Mouse (Mus musculus) lung, postnatal 4 days (tissue): ENCODE measurements at regions not wholly inside any gene's neighbourhood (a gene's known extent, or its start where the extent isn't known, plus 50 kb on each side); places are given as distances from the start of the nearest gene placed in this dataset.

Source experiments
- DNase-seq, 2 experiments: peaks; one replicate each; pipeline ENCODE4 v3.0.0; 2021

DNA sequence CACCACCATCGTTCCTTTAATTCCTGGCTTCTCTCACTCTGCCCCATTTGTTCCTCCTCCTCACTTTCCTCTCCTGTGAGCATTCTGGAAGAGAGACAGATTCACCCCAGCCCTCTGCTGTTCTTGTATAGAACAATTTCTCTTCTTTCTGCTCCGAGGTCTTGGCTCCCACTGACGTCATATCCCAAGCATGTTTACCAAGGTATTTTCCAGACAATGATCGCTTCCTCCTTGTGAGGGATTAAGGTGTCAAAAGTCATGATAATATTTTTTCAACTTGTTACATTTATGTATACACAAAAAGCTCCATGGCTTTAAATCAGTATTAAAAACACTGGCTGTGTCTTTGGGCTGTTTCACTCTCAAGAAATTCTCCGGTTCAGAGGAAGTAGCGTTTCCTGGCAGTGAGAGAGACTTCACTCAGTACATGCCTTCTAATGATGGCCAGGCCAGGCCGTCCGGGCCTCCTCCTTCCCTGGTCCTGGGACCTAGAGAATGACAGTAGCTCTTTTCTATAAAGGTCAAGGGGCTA is 142.4 kb upstream of the Spdl1 start:
- peak; percentile 22 to 39 for DNase-seq

DNA sequence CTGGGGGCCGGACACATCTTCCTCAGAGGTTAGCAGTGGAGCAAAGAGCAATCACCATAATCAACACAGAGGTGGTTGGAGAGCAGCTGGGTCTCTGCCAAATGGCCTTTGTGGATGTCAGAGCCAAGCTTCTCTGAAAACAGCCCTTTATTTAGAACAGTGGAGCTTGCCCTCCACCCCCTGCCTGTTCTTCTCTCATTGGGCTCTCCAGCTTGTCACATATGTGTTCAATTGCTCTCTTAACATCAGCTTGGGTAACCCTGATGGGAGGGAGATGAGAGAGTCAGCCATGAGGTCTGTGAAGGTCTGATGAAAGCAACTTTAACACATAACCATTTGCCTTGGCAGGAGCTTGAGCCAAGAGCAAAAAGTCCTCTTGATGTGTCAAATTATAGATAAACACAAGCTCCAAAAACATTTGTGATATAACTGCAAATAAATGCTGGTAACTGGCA is 140.1 kb upstream of the Spdl1 start:
- DNase-seq: peak; percentile 56 to 82

DNA sequence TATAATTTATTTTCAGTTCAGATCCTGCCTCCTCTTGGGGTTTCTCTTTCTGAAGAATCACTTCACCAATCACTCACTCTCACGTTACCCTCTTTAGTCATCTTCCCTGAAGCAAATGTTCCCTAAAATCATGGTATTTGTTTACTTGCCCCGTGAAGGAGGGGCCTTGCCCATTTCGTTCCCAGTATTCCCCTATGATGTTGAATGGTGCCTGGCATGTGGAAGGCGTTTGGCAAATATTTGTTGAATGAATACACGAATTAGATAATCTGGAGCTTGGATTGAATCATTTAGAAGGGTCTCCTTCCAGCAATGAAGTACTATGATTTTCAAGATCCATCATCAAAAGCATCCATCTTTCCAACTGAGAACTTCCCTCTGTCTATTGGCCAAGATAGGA is 139.6 kb upstream of the Spdl1 start:
- DNase-seq: no peak

DNA sequence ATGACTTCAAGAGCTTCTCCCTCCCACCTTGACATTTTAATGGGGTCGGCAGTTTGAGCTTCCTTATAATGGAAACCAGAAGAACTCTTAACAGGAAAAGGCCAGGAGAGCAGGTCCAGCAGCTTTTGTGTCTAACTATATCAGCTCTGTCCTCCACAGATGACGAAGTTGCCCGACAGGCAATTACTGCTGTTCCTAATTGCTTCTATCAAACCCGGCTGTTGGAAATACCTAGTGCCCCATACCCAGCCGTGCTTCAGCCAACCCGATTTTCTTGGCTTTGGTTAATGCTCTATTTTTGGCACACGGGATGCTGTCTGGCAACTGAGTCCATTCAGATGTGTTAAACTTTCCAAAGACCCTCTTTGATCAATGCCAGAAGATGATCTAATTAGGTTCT is 125.8 kb upstream of the Spdl1 start:
- DNase-seq: no peak

DNA sequence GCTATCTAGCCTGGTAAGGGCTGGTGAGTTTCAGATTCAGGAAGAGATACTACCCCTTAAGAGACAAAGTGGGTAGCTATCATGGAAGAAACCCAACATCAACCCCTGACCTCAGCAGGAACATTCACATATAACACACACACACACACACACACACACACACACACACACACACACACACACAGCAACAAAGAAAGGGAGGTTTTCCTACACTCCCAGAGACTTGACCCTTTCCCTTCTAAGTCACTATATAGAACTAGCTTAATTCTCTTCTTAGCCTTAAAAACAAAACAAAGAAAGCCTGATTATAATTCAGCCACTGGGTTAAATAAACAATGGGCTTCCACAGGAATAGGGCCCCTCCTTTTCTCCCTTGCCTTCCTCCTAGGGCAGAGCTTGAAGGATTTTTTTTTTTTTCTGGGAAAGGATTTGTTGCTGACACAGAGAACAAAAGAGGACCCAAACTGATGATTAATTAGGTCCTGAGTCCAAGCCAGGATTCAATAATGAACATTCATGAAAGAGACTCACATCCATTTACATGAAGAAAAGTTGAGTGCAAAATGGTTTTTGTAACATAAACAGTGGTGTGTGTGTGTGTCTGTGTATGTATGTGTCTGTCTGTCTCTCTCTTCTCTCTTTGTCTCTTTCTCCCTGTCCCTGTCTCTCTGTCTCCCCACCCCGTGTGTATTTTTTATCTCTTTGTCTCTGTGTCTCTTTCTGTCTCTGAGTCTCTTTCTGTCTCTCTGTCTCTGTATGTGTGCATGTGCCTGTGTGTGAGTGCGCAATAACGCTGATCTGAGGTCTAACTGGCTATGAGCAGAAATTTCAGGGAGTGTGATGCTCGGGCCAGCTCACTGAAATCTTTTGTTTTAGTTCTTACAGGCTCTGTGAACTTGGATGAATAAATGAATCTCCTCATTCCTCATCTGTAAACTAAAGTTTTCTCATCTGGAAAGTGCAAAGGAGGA is 108.3 kb upstream of the Spdl1 start:
- DNase-seq: no peak

DNA sequence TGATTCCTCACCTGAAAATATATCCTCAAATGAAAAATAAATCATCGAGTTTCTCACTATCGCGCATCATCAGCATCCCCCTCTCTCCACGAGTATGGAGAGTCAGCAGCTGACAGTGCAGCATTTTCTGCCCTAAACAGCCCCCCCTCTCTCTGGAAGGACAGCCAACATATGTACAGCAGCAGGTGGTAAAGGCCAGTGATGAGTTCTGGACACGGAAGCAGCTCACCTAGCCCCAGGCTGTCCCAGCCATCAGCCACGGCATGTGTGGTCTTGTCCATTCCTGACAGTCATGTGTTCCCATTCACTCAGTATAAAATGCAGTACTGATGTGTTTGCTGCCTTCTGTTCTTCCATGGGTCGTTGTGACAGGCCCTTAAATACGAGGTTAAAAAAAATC is 106.7 kb upstream of the Spdl1 start:
- no peak for DNase-seq

DNA sequence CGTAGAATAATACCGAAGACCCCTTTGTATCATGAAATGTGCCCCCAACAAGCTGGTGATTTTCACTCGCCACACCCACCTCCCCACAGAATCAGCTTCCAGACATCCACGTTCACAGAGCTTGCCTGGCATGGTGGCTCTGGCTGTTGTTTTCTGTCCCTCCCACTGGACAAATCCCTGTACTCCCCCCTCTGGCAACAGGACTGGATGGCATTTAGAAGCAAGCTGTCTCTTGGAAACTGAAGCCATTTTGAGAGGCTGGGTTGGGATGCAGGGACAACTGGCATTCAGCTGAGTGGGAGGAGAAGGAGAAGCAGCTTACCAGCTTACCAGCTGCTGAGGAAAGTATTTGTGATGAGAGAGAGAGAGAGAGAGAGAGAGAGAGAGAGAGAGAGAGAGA is 105.6 kb upstream of the Spdl1 start:
- no peak for DNase-seq

DNA sequence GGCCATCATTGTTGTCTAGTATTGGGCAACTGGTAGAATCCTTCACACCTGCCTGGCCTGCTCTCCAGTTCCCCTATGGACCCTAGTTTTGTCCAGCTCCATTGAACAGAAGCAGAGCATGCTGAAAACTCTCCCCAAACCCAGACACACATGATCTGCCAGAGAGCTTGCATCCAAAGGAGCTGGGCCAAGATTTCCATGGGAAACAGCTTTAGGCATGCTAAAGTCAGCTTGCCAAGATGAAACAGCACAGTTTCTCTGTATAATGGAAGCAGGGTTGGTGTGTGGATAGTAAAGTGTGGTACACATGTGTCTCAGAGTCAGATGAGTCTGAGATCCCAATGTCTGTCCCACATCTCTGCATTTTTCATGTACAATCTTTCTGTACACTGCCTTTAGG is 98.8 kb upstream of the Spdl1 start:
- no peak for DNase-seq

DNA sequence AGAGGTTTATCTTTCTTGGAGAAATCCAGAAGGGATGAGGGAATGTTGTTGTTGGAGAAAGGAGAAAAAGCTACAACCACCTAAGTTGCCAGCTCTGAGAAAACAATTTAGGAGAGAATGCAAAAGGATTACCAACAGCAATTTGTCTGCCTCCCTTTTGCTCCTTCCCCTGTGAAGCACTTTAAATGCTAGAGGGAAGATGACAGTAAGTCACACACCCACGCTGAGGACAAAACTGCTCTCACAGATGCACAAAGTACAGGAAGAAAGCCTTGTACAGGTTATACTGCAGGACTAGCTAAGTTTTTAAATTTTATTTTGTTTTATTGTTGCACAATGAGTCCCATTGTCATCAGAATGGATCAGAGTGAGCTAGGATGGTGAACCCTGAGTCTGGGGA is 83.7 kb upstream of the Spdl1 start:
- DNase-seq: no peak

DNA sequence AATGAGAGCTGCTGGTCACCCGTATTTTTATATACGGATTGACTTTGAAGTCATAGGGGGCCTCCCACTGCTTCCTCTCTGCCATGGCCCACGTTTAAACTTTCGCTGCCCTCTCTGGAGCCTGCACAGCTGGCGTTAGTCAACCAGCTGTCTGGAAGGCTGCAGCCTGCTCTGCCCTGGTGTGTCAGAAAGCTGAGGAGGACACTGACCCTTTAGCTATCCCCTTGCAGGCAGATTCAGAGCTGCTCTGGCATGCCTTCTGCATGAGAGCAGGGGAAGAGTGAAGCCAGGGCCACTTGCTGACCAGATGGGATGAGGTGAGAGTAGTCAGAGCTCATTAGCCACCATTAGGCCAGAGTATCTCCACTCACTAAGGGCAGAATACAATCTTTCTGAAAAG is 76.4 kb upstream of the Spdl1 start:
- peak; percentile 15 to 62 for DNase-seq

DNA sequence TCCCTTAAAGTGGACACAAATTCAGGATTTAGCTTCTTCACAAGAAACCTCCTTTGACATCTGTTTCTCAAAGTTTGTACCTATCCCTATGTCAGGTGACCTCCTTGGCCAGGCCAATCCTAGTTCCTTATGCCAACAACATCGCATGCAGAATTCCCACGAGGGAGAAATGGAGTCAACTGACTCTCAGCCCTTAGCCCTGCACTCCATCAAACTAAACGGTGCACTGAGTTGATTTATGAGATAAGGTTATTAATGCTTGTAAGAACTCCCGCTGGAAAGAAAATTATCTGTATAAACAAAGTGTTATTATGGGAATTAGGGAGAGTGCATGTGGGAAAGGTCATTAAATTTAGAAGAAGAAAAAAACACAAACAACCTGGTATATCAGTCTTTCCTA is 70.8 kb upstream of the Spdl1 start:
- DNase-seq: no peak

DNA sequence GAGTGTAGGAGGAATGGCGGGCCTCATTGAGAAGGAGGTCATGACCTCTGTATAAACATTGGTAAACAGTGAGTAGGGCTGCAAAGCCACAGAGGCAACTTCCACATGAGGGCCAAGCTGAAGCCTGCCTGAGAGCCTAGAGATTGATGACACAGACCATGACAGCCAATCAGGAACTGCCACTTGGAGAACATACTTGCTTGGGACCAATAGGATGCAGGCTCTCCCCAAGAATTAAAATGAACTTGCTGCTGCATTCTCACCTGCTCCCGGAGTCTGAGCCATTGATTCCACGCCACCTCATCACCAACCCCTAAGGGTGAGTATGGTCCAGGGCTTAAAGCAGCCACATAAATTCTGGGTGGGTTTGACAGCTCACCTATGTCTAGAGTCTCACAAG is 66.0 kb upstream of the Spdl1 start:
- DNase-seq: peak; percentile 32 to 48

DNA sequence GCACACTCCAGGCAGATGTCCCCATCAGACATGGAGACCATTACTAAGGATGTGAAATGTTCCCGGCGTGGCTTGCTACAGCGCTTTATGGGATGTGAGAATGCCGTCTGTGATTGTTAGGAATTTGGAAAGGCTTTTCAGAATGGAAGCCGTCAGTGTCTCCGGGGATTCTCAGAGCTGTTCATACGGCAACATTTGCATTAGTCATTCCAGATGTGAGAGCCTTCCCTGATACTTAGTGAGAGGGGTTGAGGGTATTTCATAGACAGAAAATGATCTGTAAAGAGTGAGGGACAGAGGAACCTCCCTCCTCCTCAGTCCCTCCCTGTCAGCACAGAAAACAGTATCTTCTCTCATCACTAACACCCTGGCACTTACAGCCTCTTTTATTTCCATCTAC is 62.2 kb upstream of the Spdl1 start:
- DNase-seq: no peak

DNA sequence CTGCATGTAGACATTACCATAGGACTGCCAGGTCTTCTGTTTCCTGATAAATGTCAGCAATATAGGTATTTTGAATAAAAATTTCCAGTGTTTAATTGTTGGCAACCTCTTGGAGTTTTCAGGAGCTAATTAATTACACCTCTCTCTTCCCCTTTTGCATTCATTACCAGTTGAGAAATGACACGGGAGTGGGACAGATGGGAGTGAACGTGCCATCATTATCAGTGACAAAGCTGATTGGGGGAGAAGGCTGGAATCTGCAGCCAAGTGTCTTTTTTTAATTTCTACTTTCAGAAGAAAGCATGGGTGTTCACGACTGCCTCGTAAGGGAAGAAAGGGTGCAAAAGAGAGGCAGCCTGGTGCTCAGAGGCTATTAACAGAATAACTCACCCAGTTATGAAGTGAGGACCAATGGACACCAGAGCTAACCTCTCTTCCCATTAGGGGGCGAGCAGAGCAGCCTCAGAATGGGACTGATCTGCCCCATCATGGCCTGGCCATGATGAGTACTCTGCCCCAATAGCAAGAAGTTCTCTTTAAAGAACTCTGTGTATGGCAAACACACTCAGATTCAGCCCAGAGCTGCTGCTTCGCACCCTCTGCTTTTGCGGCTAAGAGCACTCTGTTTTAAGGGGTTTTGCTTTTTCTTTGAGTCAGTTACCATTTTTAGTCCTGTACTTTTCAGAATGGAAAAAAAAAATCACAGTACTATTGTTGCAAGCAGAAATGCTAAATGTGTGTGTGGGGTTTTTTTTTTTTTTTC is 55.1 kb upstream of the Spdl1 start:
- no peak for DNase-seq

DNA sequence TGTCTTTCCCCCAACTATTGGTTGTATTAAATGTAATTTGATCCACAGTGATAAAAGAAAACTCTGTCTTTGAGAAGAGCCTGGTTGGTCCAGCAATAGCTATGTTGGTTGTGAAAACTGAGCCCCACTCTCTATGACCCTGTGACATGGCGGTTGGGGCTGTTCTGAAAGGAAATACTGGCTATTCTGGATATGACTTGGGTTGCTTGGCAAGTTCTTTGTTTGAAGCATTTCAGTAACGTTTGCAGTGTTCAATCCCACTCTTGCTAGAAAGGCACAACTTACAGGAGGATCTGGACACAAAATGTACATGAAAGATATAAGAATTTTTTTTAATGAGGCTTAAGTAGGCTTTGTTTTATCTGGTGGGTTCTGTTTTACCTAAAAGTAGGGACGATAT is 54.1 kb upstream of the Spdl1 start:
- no peak for DNase-seq
